Mouse (Mus musculus) myocyte (in vitro differentiated cells): ENCODE results near the gene Cog4.

Experiments
- MAX ChIP-seq: IDR thresholded peaks from one replicate; pipeline ENCODE4 v1.6.1; 2011; ENCODE audit warnings: low read depth, mild to moderate bottlenecking, control low read depth
- POLR2A ChIP-seq: IDR thresholded peaks from one replicate; pipeline ENCODE4 v1.6.1; 2011; ENCODE audit warnings: low read depth, mild to moderate bottlenecking, control low read depth, moderate library complexity; ENCODE audit not compliant: insufficient read length
- TCF3 ChIP-seq: IDR thresholded peaks from one replicate; pipeline ENCODE4 v1.6.1; 2011; ENCODE audit warnings: low read depth, control low read depth; ENCODE audit not compliant: insufficient read length
- USF1 ChIP-seq: IDR thresholded peaks from one replicate; pipeline ENCODE4 v1.6.1; 2011; ENCODE audit warnings: low read depth, mild to moderate bottlenecking, control low read depth, moderate library complexity

DNA sequence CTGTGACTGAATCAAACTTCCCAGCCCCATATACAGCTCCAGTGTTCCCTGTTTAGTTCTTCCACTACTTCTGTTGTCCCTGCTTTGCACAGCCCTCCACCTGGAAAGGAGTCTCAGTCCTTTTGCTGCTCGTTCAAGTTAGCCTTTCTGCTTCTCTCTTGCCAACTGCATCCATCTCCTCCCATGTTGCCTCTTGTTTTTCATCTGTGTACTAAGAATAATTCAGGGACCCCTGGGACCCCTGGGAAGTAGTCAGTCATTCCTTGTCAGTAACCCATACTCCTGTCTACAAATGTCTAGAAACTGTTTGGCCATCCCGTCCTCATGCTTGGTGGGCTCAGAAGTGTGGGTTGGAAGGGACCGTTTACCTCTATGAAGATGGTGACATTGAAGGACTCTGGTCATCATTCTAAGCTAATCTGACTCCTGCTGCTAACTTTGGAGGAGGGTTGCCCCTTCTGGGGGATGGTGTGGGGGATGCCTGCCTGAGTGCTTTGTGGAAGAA lies 74.4 kb downstream of the Cog4 start:
- TF ChIP-seq USF1 (no peak), MAX (no peak), POLR2A (no peak), TCF3 (no peak)
